In genomic region chr17:45685171-45686092, GRCm38 (mm10) we compare ENCODE assay signal across 8 mouse cellular contexts. TPM values are rescaled to one million over a fixed set of nuclear protein-coding genes. Genes with fewer than 3 reads are reported as not detected.
DNase-seq lines count a peak whose midpoint lies in the region; ATAC-seq lines count a peak whose summit lies in the region.

No protein-coding gene starts in this region.

- peaks cover 7% of the 10 kb centered on the region for H3K4me1 ChIP-seq in brown adipose tissue, adult 24 weeks (ENCODE audit: control insufficient read depth, insufficient read depth, insufficient read length, low read length)
- peaks cover 36% of the 10 kb centered on the region for H3K4me1 ChIP-seq in forebrain, embryonic 13.5 days
- peaks cover 42% of the 10 kb centered on the region for H3K4me1 ChIP-seq in hindbrain, embryonic 13.5 days (replicated peaks)
- peaks cover 31% of the 10 kb centered on the region for H3K4me1 ChIP-seq in limb, embryonic 12.5 days (replicated peaks)
- peaks cover 41% of the 10 kb centered on the region for H3K4me1 ChIP-seq in midbrain, embryonic 15.5 days
- H3K4me1 ChIP-seq in stomach, embryonic 16.5 days (ENCODE audit: control insufficient read depth, insufficient read depth, low read length): peaks cover 27% of the 10 kb centered on the region

- DNase-seq in layer of hippocampus, postnatal 10 days (ENCODE audit: low spot score in 2 of 2): peak; percentile 61 to 73
- no peak for DNase-seq in layer of hippocampus, adult 9-11 months

- peak overlapping the region; percentile 95 for H3K9ac ChIP-seq in forebrain, embryonic 13.5 days
- peak overlapping the region; percentile 96 for H3K9ac ChIP-seq in hindbrain, embryonic 13.5 days
- peak overlapping the region; percentile 90 for H3K9ac ChIP-seq in limb, embryonic 12.5 days (replicated peaks)
- H3K9ac ChIP-seq in midbrain, embryonic 15.5 days: peak overlapping the region; percentile 95
- peak overlapping the region; percentile 94 for H3K9ac ChIP-seq in stomach, embryonic 16.5 days (ENCODE audit: low read length)

- H3K4me3 ChIP-seq in brown adipose tissue, adult 24 weeks (ENCODE audit: insufficient read depth, low read depth, low read length): peak overlapping the region; percentile 96
- H3K4me3 ChIP-seq in forebrain, embryonic 13.5 days: peak overlapping the region; percentile 83
- peak overlapping the region; percentile 88 for H3K4me3 ChIP-seq in hindbrain, embryonic 13.5 days
- H3K4me3 ChIP-seq in limb, embryonic 12.5 days (replicated peaks): peak overlapping the region; percentile 78
- peak overlapping the region; percentile 99 for H3K4me3 ChIP-seq in midbrain, embryonic 15.5 days
- H3K4me3 ChIP-seq in stomach, embryonic 16.5 days (replicated peaks; ENCODE audit: low read length): peak overlapping the region; percentile 92

- peak overlapping the region; percentile 45 for H3K27ac ChIP-seq in brown adipose tissue, adult 24 weeks (replicated peaks; ENCODE audit: low read depth, low read length)
- H3K27ac ChIP-seq in forebrain, embryonic 13.5 days: peak overlapping the region; percentile 89
- H3K27ac ChIP-seq in hindbrain, embryonic 13.5 days: peak overlapping the region; percentile 96
- H3K27ac ChIP-seq in limb, embryonic 12.5 days: peak overlapping the region; percentile 90
- peak overlapping the region; percentile 94 for H3K27ac ChIP-seq in midbrain, embryonic 15.5 days
- peak overlapping the region; percentile 85 for H3K27ac ChIP-seq in stomach, embryonic 16.5 days (ENCODE audit: low read length)

- H3K9me3 ChIP-seq in forebrain, embryonic 13.5 days (replicated peaks): no peaks in the 10 kb centered on the region
- no peaks in the 10 kb centered on the region for H3K9me3 ChIP-seq in hindbrain, embryonic 13.5 days
- peaks cover 4% of the 10 kb centered on the region; the same call in 1 of the 2 replicates for H3K9me3 ChIP-seq in limb, embryonic 12.5 days
- H3K9me3 ChIP-seq in midbrain, embryonic 15.5 days: no peaks in the 10 kb centered on the region
- H3K9me3 ChIP-seq in stomach, embryonic 16.5 days (replicated peaks; ENCODE audit: control insufficient read depth, low read length): no peaks in the 10 kb centered on the region

- whole genome bisulfite sequencing in forebrain, embryonic 13.5 days: under 1% methylated on average over 58 of the region's 58 CpGs
- under 1% methylated on average over 55 of the region's 58 CpGs for WGBS in hindbrain, embryonic 13.5 days
- under 1% methylated on average over 58 of the region's 58 CpGs for WGBS in limb, embryonic 12.5 days
- under 1% methylated on average over 56 of the region's 58 CpGs for WGBS in midbrain, embryonic 15.5 days
- WGBS in stomach, embryonic 16.5 days: under 1% methylated on average over 58 of the region's 58 CpGs

- H3K36me3 ChIP-seq in forebrain, embryonic 13.5 days (ENCODE audit: poor library complexity, severe bottlenecking): no peaks in the 10 kb centered on the region
- no peaks in the 10 kb centered on the region for H3K36me3 ChIP-seq in hindbrain, embryonic 13.5 days
- no peaks in the 10 kb centered on the region for H3K36me3 ChIP-seq in limb, embryonic 12.5 days
- H3K36me3 ChIP-seq in midbrain, embryonic 15.5 days (replicated peaks): no peaks in the 10 kb centered on the region
- H3K36me3 ChIP-seq in stomach, embryonic 16.5 days (ENCODE audit: control insufficient read depth, insufficient read depth, low read length): no peaks in the 10 kb centered on the region

- peak overlapping the region; percentile 79 for H3K4me2 ChIP-seq in forebrain, embryonic 13.5 days
- peak overlapping the region; percentile 77 for H3K4me2 ChIP-seq in hindbrain, embryonic 13.5 days
- peak overlapping the region; percentile 88 for H3K4me2 ChIP-seq in limb, embryonic 12.5 days
- H3K4me2 ChIP-seq in midbrain, embryonic 15.5 days: peak overlapping the region; percentile 79
- peak overlapping the region; percentile 78 for H3K4me2 ChIP-seq in stomach, embryonic 16.5 days (ENCODE audit: low read depth, low read length)

- no peaks in the 10 kb centered on the region for H3K27me3 ChIP-seq in forebrain, embryonic 13.5 days
- H3K27me3 ChIP-seq in hindbrain, embryonic 13.5 days: no peaks in the 10 kb centered on the region
- H3K27me3 ChIP-seq in limb, embryonic 12.5 days: no peaks in the 10 kb centered on the region
- H3K27me3 ChIP-seq in midbrain, embryonic 15.5 days (replicated peaks): no peaks in the 10 kb centered on the region
- H3K27me3 ChIP-seq in stomach, embryonic 16.5 days (ENCODE audit: control insufficient read depth, insufficient read depth, low read length): no peaks in the 10 kb centered on the region

- ATAC-seq in forebrain, embryonic 13.5 days: peak; percentile 50
- ATAC-seq in hindbrain, embryonic 13.5 days (ENCODE audit: low FRiP score): peak; percentile 50
- ATAC-seq in limb, embryonic 12.5 days (ENCODE audit: insufficient number of reproducible peaks, insufficient read depth, low FRiP score, low TSS enrichment, low read depth): peak; percentile 57
- peak; percentile 62 for ATAC-seq in midbrain, embryonic 15.5 days (replicated peaks)
- ATAC-seq in stomach, embryonic 16.5 days (ENCODE audit: insufficient read depth, low FRiP score): peak; percentile 52; the same call in 1 of the 2 replicates

RNA-seq across cellular contexts. Expression of gene Mrpl14, which starts 0.7 kb away (rescaled TPM):
- total RNA-seq in layer of hippocampus, postnatal 10 days (2021): 10 to 100 TPM; 37.3 to 42.5 TPM
- 138 and 175 TPM in 2 replicates for polyA plus RNA-seq in brown adipose tissue, adult 24 weeks (2012; ENCODE audit: insufficient read depth, insufficient read length, missing spikeins)
- 116 and 125 TPM in 2 replicates for polyA plus RNA-seq in forebrain, embryonic 13.5 days (2015; fragmentation: Nextera tagmentation; extraction: Ambion mirVana)
- polyA plus RNA-seq in hindbrain, embryonic 13.5 days (2015; fragmentation: Nextera tagmentation; extraction: Ambion mirVana): 121 and 122 TPM in 2 replicates
- polyA plus RNA-seq in limb, embryonic 12.5 days (2016; fragmentation: Nextera tagmentation; extraction: Ambion mirVana): 143 and 153 TPM in 2 replicates
- 118 and 124 TPM in 2 replicates for polyA plus RNA-seq in midbrain, embryonic 15.5 days (2015; fragmentation: Nextera tagmentation; extraction: Ambion mirVana)
- 142 and 152 TPM in 2 replicates for polyA plus RNA-seq in stomach, embryonic 16.5 days (2015; fragmentation: Nextera tagmentation; extraction: Ambion mirVana)

RNA-seq across cellular contexts. Expression of gene Tmem63b, which starts 1.3 kb away (rescaled TPM):
- 100 to 1,000 TPM; 223 to 234 TPM for total RNA-seq in layer of hippocampus, postnatal 10 days (2021)
- polyA plus RNA-seq in brown adipose tissue, adult 24 weeks (2012; ENCODE audit: insufficient read depth, insufficient read length, missing spikeins): 14.2 and 24.2 TPM in 2 replicates
- 91.1 and 92.9 TPM in 2 replicates for polyA plus RNA-seq in forebrain, embryonic 13.5 days (2015; fragmentation: Nextera tagmentation; extraction: Ambion mirVana)
- 123 and 139 TPM in 2 replicates for polyA plus RNA-seq in hindbrain, embryonic 13.5 days (2015; fragmentation: Nextera tagmentation; extraction: Ambion mirVana)
- polyA plus RNA-seq in limb, embryonic 12.5 days (2016; fragmentation: Nextera tagmentation; extraction: Ambion mirVana): 34.1 and 35.8 TPM in 2 replicates
- 173 and 177 TPM in 2 replicates for polyA plus RNA-seq in midbrain, embryonic 15.5 days (2015; fragmentation: Nextera tagmentation; extraction: Ambion mirVana)
- 33.6 and 34.4 TPM in 2 replicates for polyA plus RNA-seq in stomach, embryonic 16.5 days (2015; fragmentation: Nextera tagmentation; extraction: Ambion mirVana)

RNA-seq across cellular contexts. Expression of gene Capn11, which starts 26.3 kb away (rescaled TPM):
- total RNA-seq in layer of hippocampus, postnatal 10 days (2021): 1 to 10 TPM; 1.1 to 1.3 TPM
- polyA plus RNA-seq in brown adipose tissue, adult 24 weeks (2012; ENCODE audit: insufficient read depth, insufficient read length, missing spikeins): not detected in 2 replicates
- 0.30 and 0.72 TPM in 2 replicates for polyA plus RNA-seq in forebrain, embryonic 13.5 days (2015; fragmentation: Nextera tagmentation; extraction: Ambion mirVana)
- polyA plus RNA-seq in hindbrain, embryonic 13.5 days (2015; fragmentation: Nextera tagmentation; extraction: Ambion mirVana): 0.65 and 0.95 TPM in 2 replicates
- polyA plus RNA-seq in limb, embryonic 12.5 days (2016; fragmentation: Nextera tagmentation; extraction: Ambion mirVana): 0.65 and 0.83 TPM in 2 replicates
- 0.65 and 1.2 TPM in 2 replicates for polyA plus RNA-seq in midbrain, embryonic 15.5 days (2015; fragmentation: Nextera tagmentation; extraction: Ambion mirVana)
- 0.36 and 0.45 TPM in 2 replicates for polyA plus RNA-seq in stomach, embryonic 16.5 days (2015; fragmentation: Nextera tagmentation; extraction: Ambion mirVana)

RNA-seq across cellular contexts. Expression of gene 1600014C23Rik, which starts 48.2 kb away (rescaled TPM):
- total RNA-seq in layer of hippocampus, postnatal 10 days (2021): not detected
- polyA plus RNA-seq in brown adipose tissue, adult 24 weeks (2012; ENCODE audit: insufficient read depth, insufficient read length, missing spikeins): not detected in 2 replicates
- polyA plus RNA-seq in forebrain, embryonic 13.5 days (2015; fragmentation: Nextera tagmentation; extraction: Ambion mirVana): 0.48 TPM in 1 of 2 replicates, not detected in the other
- polyA plus RNA-seq in hindbrain, embryonic 13.5 days (2015; fragmentation: Nextera tagmentation; extraction: Ambion mirVana): not detected in 2 replicates
- polyA plus RNA-seq in limb, embryonic 12.5 days (2016; fragmentation: Nextera tagmentation; extraction: Ambion mirVana): not detected in 2 replicates
- polyA plus RNA-seq in midbrain, embryonic 15.5 days (2015; fragmentation: Nextera tagmentation; extraction: Ambion mirVana): 0.61 TPM in 1 of 2 replicates, not detected in the other
- polyA plus RNA-seq in stomach, embryonic 16.5 days (2015; fragmentation: Nextera tagmentation; extraction: Ambion mirVana): not detected in 2 replicates

Comparison
In these comparisons a context has a peak if more than half of its experiments do, and no peak if none do; other contexts are left out.
1. H3K27ac ChIP-seq: peak in every context shown above with its lines; median percentile 96 in hindbrain, embryonic 13.5 days; 94 in midbrain, embryonic 15.5 days; 90 in limb, embryonic 12.5 days; 89 in forebrain, embryonic 13.5 days; 85 in stomach, embryonic 16.5 days; 45 in brown adipose tissue, adult 24 weeks.